Mouse (Mus musculus) cortical plate, adult 2 months (tissue): ENCODE data around the gene Celf1.

Experiments used
- CTCF ChIP-seq: fragments of 200-500 bp; IDR thresholded peaks from 2 replicates; pipeline ENCODE4 v1.5.1; 2011; ENCODE audit warnings: mild to moderate bottlenecking, control low read depth, low read length; ENCODE audit not compliant: insufficient read depth; ENCODE audit errors: extremely low read depth
- POLR2A ChIP-seq: fragments of 200-500 bp; IDR thresholded peaks from 2 replicates; pipeline ENCODE4 v1.6.1; 2011; ENCODE audit warnings: mild to moderate bottlenecking, low read length, control low read depth; ENCODE audit not compliant: insufficient read depth; ENCODE audit errors: extremely low read depth

DNA sequence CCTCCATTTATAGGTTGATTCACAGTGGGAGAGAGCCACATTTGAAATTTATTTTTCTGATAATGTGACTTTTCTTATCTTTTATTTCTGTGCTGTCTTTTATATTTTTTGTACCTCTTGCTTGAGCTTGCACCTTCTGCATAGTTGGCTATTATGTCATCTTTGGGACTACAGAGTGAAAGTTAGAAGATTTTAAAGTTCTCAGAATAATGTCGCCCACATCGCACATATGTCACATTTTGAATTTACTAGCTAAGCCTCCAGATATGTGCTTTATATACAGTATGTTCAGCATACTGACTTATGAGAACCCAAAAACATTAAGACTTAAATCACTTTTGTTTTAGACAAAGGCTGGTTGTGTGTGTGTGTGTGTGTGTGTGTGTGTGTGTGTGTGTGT is 19.8 kb downstream of the Celf1 start:
- TF ChIP-seq CTCF (no peak), POLR2A (no peak)
